Mouse (Mus musculus) liver, postnatal 0 days (tissue): ENCODE data around the gene Padi6. TPM values are rescaled to one million over a fixed set of nuclear protein-coding genes. Genes with fewer than 3 reads are reported as not detected.
A peak's percentile ranks its signal among the peaks of the same experiment; 100 is the strongest.

ENCODE experiments used
- ATAC-seq: fragments of 200-750 bp; cut with Nextera tagmentation; 2 replicates; pipeline ENCODE4 v1.8.0; 2017; ENCODE audit warnings: mild to moderate bottlenecking, moderate library complexity
- DNase-seq: peaks from one replicate; pipeline ENCODE4 v3.0.0-alpha.2; 2016
- H3K27ac ChIP-seq: fragments of 300-500 bp; sonication (generic); 2 replicates; pipeline ENCODE4 v1.5.1; 2014; ENCODE audit warnings: antibody characterized with exemption, moderate library complexity, mild to moderate bottlenecking, low read depth
- H3K27me3 ChIP-seq: fragments of 300-500 bp; sonication (generic); 2 replicates; pipeline ENCODE4 v1.6.1; 2014; ENCODE audit warnings: low read length, control low read depth, mixed read lengths; ENCODE audit not compliant: insufficient read depth
- H3K36me3 ChIP-seq: fragments of 300-500 bp; sonication (generic); replicated peaks from 2 replicates; pipeline ENCODE4 v1.6.1; 2014; ENCODE audit warnings: mild to moderate bottlenecking, control low read depth, low read length, moderate library complexity, mixed read lengths; ENCODE audit not compliant: insufficient read depth
- H3K4me1 ChIP-seq: fragments of 300-500 bp; sonication (generic); 2 replicates; pipeline ENCODE4 v1.6.1; 2014; ENCODE audit warnings: antibody characterized with exemption, mild to moderate bottlenecking, control low read depth; ENCODE audit not compliant: insufficient read depth
- H3K4me2 ChIP-seq: fragments of 300-500 bp; sonication (generic); 2 replicates; pipeline ENCODE4 v1.6.1; 2014; ENCODE audit warnings: low read depth, mild to moderate bottlenecking, low read length, moderate library complexity, mixed read lengths
- H3K4me3 ChIP-seq: fragments of 300-500 bp; sonication (generic); 2 replicates; pipeline ENCODE4 v1.5.1; 2014; ENCODE audit warnings: low read depth, low read length
- H3K9ac ChIP-seq: fragments of 300-500 bp; sonication (generic); replicated peaks from 2 replicates; pipeline ENCODE4 v1.6.1; 2014; ENCODE audit warnings: mild to moderate bottlenecking, moderate library complexity
- H3K9me3 ChIP-seq: fragments of 300-500 bp; sonication (generic); 2 replicates; pipeline ENCODE4 v1.6.1; 2016; ENCODE audit warnings: mild to moderate bottlenecking, control low read depth, low read length, mixed read lengths
- CTCF ChIP-seq: sonication (generic); IDR thresholded peaks from 2 replicates; pipeline ENCODE4 v1.5.1; 2016; ENCODE audit warnings: antibody characterized with exemption, low read depth
- EP300 ChIP-seq: IDR thresholded peaks from 2 replicates; pipeline ENCODE4 v1.6.1; 2016; ENCODE audit warnings: antibody characterized with exemption, low read depth, mild to moderate bottlenecking
- WGBS: fragments of 180-500 bp; shearing (Covaris S2); extraction: QIAGEN DNeasy Blood & Tissue Kit; methylation state at CpG from one replicate; pipeline ENCODE4 v1.1.7; 2014; ENCODE audit not compliant: insufficient replicate concordance; 5-methylcytosine and 5-hydroxymethylcytosine counted together
- polyA plus RNA-seq: library from polyadenylated mRNA; unstranded; fragments of >200 nt; fragmentation: Nextera tagmentation; extraction: Ambion mirVana; gene quantifications from 2 replicates; pipeline ENCODE4 v1.2.1, GENCODE M21; 2015

Gene Padi6
- polyA plus RNA-seq, 1 experiment from 2014 or later, result not detected

DNA sequence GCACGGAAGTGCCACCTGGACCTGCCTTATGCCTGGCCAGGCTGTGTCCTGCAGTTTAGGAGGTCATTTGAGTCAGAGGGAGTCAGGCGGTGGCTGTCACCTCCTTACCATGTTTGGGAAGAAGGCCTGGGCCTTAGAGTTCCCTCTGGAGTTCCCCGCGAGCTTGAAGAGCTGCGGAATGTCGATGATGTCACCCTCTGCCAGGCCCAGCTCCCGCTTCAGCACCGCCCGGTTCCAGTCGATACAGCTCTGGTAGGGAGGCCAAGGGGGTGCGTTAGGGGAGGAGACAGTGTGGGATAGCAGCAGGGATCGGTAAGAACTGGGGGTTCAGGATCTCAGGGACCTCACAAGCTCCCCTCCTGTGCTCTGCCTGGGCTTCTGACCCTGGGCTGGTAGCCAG lies 5.5 kb upstream of the Padi6 start:
- Histone ChIP-seq H3K27me3 (0 out of 2 replicates have a peak, but pooled peaks cover 5% of the 10 kb centered on the region), H3K4me3 (no peak overlapping the region), H3K9ac (no peak overlapping the region), H3K27ac (no peak overlapping the region), H3K4me1 (0 out of 2 replicates have a peak, but pooled peaks cover 5% of the 10 kb centered on the region), H3K36me3 (no peaks in the 10 kb centered on the region), H3K9me3 (no peaks in the 10 kb centered on the region), H3K4me2 (no peak overlapping the region)
- ATAC-seq, result 0 out of 2 replicates have a peak, but pooled peaks have one; percentile 22
- no peak for TF ChIP-seq CTCF
- TF ChIP-seq EP300, result no peak
- no peak for DNase-seq
- WGBS, result 47% methylated on average over 12 of the region's 12 CpGs

- ATAC-seq, result peak; percentile 47; the same call in 1 of the 2 replicates
- no peaks in the 10 kb centered on the region for H3K4me1 ChIP-seq
- WGBS, result 11% methylated on average over 3 of the region's 3 CpGs
Observed at GRCm38 (mm10) chr4:140744654-140745053, 2.2 kb upstream of the Padi6 start.

DNA sequence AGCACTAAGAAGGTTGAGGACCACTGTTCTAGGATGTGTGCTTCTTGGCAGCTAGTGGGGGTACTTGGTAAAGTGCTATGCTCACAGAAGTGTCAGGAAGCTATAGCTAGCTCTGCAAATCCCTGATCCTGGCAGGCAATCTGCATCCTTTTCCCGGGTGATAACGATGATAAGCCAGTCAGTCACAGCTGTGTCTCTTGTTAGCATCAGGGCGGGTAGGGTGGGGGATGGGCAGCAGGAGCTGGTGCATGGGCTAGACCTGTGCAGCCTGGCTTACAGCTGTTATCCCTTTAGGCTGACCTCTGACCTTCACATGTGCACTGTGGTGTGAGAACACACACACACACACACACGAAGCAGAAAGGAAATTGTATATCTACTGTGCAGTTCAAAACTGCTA lies 643 bp upstream of the Padi6 start:
- 0 out of 2 replicates have a peak, but pooled peaks cover 5% of the 10 kb centered on the region for H3K27me3 ChIP-seq
- no peak overlapping the region for H3K27ac ChIP-seq
- DNase-seq (no peak), ATAC-seq (no peak)
- H3K4me2 ChIP-seq, result no peak overlapping the region
- 32% methylated on average over 4 of the region's 4 CpGs for WGBS
- no peak overlapping the region for H3K9ac ChIP-seq
- H3K9me3 ChIP-seq, result no peaks in the 10 kb centered on the region
- H3K36me3 ChIP-seq, result no peaks in the 10 kb centered on the region
- H3K4me3 ChIP-seq, result no peak overlapping the region
- TF ChIP-seq EP300 (no peak), CTCF (no peak)
- no peaks in the 10 kb centered on the region for H3K4me1 ChIP-seq

More at GRCm38 (mm10) chr4:140744654-140745053, 2.2 kb upstream of the Padi6 start:
- H3K36me3 ChIP-seq, result no peaks in the 10 kb centered on the region
- H3K27ac ChIP-seq, result no peak overlapping the region
- H3K9ac ChIP-seq, result no peak overlapping the region
- H3K4me2 ChIP-seq, result no peak overlapping the region
- no peaks in the 10 kb centered on the region for H3K9me3 ChIP-seq
- no peak overlapping the region for H3K4me3 ChIP-seq
- H3K27me3 ChIP-seq, result 0 out of 2 replicates have a peak, but pooled peaks cover 5% of the 10 kb centered on the region
- TF ChIP-seq EP300 (no peak), CTCF (peak; percentile 80)
- peak; percentile 71 for DNase-seq

GRCm38 (mm10) chr4:140741401-140741800 lies 1.0 kb downstream of the Padi6 start:
- Histone ChIP-seq H3K4me3 (no peak overlapping the region), H3K4me2 (no peak overlapping the region), H3K9me3 (no peaks in the 10 kb centered on the region), H3K9ac (no peak overlapping the region), H3K4me1 (no peaks in the 10 kb centered on the region), H3K27ac (no peak overlapping the region), H3K27me3 (0 out of 2 replicates have a peak, but pooled peaks cover 5% of the 10 kb centered on the region), H3K36me3 (no peaks in the 10 kb centered on the region)
- TF ChIP-seq EP300 (no peak), CTCF (no peak)
- 72% methylated on average over 6 of the region's 6 CpGs for WGBS
- ATAC-seq (no peak), DNase-seq (no peak)

- Histone ChIP-seq H3K9ac (no peak overlapping the region), H3K4me2 (no peak overlapping the region), H3K4me3 (no peak overlapping the region), H3K27me3 (0 out of 2 replicates have a peak, but pooled peaks cover 5% of the 10 kb centered on the region), H3K36me3 (no peaks in the 10 kb centered on the region), H3K9me3 (no peaks in the 10 kb centered on the region), H3K4me1 (no peaks in the 10 kb centered on the region), H3K27ac (no peak overlapping the region)
- ATAC-seq (no peak), DNase-seq (no peak)
- TF ChIP-seq EP300, result no peak
- TF ChIP-seq CTCF, result no peak
- WGBS, result 58% methylated on average over 11 of the region's 11 CpGs
Observed at GRCm38 (mm10) chr4:140740655-140741054, 1.8 kb downstream of the Padi6 start.

DNA sequence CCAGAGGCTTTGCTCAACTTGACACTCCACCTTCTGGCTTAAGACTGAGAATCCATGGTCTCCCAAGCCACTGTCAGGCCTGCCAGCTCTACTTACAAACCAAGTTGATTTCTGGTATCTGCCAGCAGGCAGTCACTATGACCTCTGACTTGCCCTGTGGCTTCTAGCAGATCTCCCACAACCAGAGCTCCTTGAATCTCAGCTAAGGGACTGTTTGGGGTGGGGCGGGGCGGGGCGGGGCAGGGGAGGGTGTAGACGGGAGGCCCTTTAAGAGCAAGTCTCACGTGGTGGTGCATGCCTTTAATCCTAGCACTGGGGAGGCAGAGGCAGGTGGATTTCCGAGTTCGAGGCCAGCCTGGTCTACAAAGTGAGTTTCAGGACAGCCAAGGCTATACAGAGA lies 9.6 kb downstream of the Padi6 start:
- Histone ChIP-seq H3K9me3 (no peaks in the 10 kb centered on the region), H3K27ac (no peak overlapping the region), H3K4me3 (no peak overlapping the region), H3K27me3 (no peaks in the 10 kb centered on the region), H3K9ac (no peak overlapping the region), H3K4me2 (no peak overlapping the region), H3K36me3 (no peaks in the 10 kb centered on the region), H3K4me1 (no peaks in the 10 kb centered on the region)
- no peak for DNase-seq
- no peak for ATAC-seq
- TF ChIP-seq EP300, result no peak
- TF ChIP-seq CTCF, result no peak
- 62% methylated on average over 7 of the region's 7 CpGs for WGBS
